Mouse (Mus musculus) lung, embryonic 16.5 days (tissue): ENCODE measurements around the gene Traf3. TPM values are rescaled to one million over a fixed set of nuclear protein-coding genes. Genes with fewer than 3 reads are reported as not detected.

Experiments used
- ATAC-seq: fragments of 200-750 bp; cut with Nextera tagmentation; 2 replicates; pipeline ENCODE4 v1.8.0; 2017; ENCODE audit warnings: low read depth, mild to moderate bottlenecking, moderate library complexity
- H3K27ac ChIP-seq: fragments of 300-500 bp; sonication (generic); 2 replicates; pipeline ENCODE4 v1.5.1; 2014; ENCODE audit warnings: mild to moderate bottlenecking, control low read depth, low read length
- H3K27me3 ChIP-seq: fragments of 300-500 bp; sonication (generic); 2 replicates; pipeline ENCODE4 v1.6.1; 2014; ENCODE audit warnings: low read depth, low read length, mixed read lengths; ENCODE audit not compliant: control insufficient read depth, insufficient read depth
- H3K36me3 ChIP-seq: fragments of 300-500 bp; sonication (generic); 2 replicates; pipeline ENCODE4 v1.6.1; 2014; ENCODE audit warnings: low read length; ENCODE audit not compliant: control insufficient read depth, insufficient read depth
- H3K4me1 ChIP-seq: fragments of 300-500 bp; sonication (generic); replicated peaks from 2 replicates; pipeline ENCODE4 v1.6.1; 2014; ENCODE audit warnings: low read length, mixed read lengths; ENCODE audit not compliant: control insufficient read depth, insufficient read depth
- H3K4me2 ChIP-seq: fragments of 300-500 bp; sonication (generic); 2 replicates; pipeline ENCODE4 v1.6.1; 2014; ENCODE audit warnings: low read depth, low read length, control low read depth
- H3K4me3 ChIP-seq: fragments of 300-500 bp; sonication (generic); 2 replicates; pipeline ENCODE4 v1.5.1; 2014; ENCODE audit warnings: mild to moderate bottlenecking, low read length, control low read depth
- H3K9ac ChIP-seq: fragments of 300-500 bp; sonication (generic); 2 replicates; pipeline ENCODE4 v1.6.1; 2014; ENCODE audit warnings: low read length, control low read depth
- H3K9me3 ChIP-seq: fragments of 300-500 bp; sonication (generic); 2 replicates; pipeline ENCODE4 v1.6.1; 2016; ENCODE audit warnings: low read length; ENCODE audit not compliant: control insufficient read depth
- WGBS: fragments of 180-500 bp; shearing (Covaris S2); extraction: QIAGEN DNeasy Blood & Tissue Kit; methylation state at CpG from one replicate; pipeline ENCODE4 v1.1.7; 2014; 5-methylcytosine and 5-hydroxymethylcytosine counted together
- polyA plus RNA-seq: library from polyadenylated mRNA; unstranded; fragments of >200 nt; fragmentation: Nextera tagmentation; extraction: Ambion mirVana; gene quantifications from 2 replicates; pipeline ENCODE4 v1.2.1, GENCODE M21; 2015

The Traf3 gene
- polyA plus RNA-seq, 1 experiment from 2014 or later = 7.7 TPM

GRCm38 (mm10) chr12:111162312-111163061, 3.7 kb upstream of the Traf3 start:
- peak; percentile 31 for ATAC-seq
- WGBS = 8% methylated on average over 16 of the region's 16 CpGs
- peak overlapping the region; percentile 62 for H3K9ac ChIP-seq

DNA sequence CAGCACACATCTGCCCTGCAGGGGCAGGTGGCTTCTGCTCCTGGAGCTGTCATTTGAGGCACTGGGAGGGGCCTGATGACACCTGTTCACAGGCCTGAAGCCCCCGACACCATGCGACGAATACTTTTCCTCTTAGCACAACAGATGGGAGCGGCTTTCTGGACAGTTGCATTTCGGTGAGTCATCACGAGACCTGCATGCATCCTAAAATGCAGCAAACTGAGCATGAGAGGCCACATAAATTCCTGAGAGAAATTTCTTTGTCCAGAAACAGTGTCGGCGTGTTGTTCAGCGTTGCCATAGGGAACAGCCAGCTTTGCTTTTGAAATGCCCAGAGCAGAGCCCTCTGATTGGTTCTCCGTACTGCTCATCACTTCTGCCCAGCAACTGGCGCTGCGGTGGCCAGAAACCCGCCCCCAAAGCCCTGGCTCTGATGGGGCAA, 1.8 kb upstream of the Traf3 start:
- 6% methylated on average over 13 of the region's 13 CpGs for WGBS
- peak overlapping the region; percentile 61 for H3K4me2 ChIP-seq
- H3K9me3 ChIP-seq = no peaks in the 10 kb centered on the region
- no peaks in the 10 kb centered on the region for H3K36me3 ChIP-seq
- H3K27ac ChIP-seq = peak overlapping the region; percentile 4
- ATAC-seq = peak; percentile 77
- H3K4me1 ChIP-seq = peaks cover 30% of the 10 kb centered on the region
- H3K27me3 ChIP-seq = no peaks in the 10 kb centered on the region
- peak overlapping the region; percentile 35 for H3K4me3 ChIP-seq
- peak overlapping the region; percentile 32 for H3K9ac ChIP-seq

More at GRCm38 (mm10) chr12:111162312-111163061, 3.7 kb upstream of the Traf3 start:
- Histone ChIP-seq H3K27me3 (no peaks in the 10 kb centered on the region), H3K36me3 (no peaks in the 10 kb centered on the region), H3K27ac (no peak overlapping the region; the same call in 1 of the 2 replicates), H3K4me3 (peak overlapping the region; percentile 36), H3K9me3 (no peaks in the 10 kb centered on the region), H3K4me2 (peak overlapping the region; percentile 62), H3K4me1 (peaks cover 25% of the 10 kb centered on the region)

- WGBS = 61% methylated on average over 10 of the region's 10 CpGs
- peak; percentile 12; the same call in 1 of the 2 replicates for ATAC-seq
- Histone ChIP-seq H3K27me3 (no peaks in the 10 kb centered on the region), H3K36me3 (no peaks in the 10 kb centered on the region), H3K27ac (peak overlapping the region; percentile 86), H3K9me3 (no peaks in the 10 kb centered on the region), H3K4me2 (peak overlapping the region; percentile 85; the same call in 1 of the 2 replicates), H3K4me1 (peaks cover 22% of the 10 kb centered on the region), H3K9ac (no peak overlapping the region), H3K4me3 (peak overlapping the region; percentile 85)
Measured at GRCm38 (mm10) chr12:111165146-111165812, 891 bp upstream of the Traf3 start.

DNA sequence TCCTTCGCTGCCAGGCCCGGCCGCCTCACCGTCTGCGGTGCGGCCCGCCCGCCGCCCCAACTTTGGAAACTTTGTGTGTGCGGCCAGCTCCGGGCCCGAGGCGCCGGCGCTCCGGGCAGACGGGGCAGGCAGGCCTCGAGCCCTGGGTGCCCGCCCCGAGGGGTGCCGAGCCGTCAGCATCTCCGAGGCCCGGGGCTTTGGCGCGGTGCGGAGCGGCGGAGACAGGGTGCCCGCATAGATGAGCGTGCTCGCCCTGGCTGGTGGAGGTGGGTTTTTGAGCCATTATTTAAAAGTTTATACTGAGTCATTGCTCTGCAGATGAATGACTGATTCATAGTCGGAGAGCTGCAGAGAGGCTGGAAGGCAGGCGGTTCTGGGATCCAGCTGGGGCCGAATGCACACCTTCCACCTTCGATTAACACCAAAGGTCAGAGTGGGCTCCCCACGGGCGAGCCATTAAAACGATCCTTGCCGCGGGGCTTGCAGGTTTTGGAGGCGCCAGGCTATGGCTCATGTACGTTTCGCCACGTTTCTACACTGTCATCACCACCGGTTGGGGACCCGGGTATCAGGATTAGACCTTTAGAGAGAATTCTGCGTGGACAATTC, 615 bp downstream of the Traf3 start:
- peak overlapping the region; percentile 86 for H3K27ac ChIP-seq
- H3K9ac ChIP-seq = peak overlapping the region; percentile 84
- no peaks in the 10 kb centered on the region for H3K9me3 ChIP-seq
- WGBS = under 1% methylated on average over 48 of the region's 48 CpGs
- peak overlapping the region; percentile 85 for H3K4me2 ChIP-seq
- peaks cover 22% of the 10 kb centered on the region for H3K4me1 ChIP-seq
- peak overlapping the region; percentile 85 for H3K4me3 ChIP-seq
- H3K36me3 ChIP-seq = no peaks in the 10 kb centered on the region
- H3K27me3 ChIP-seq = no peaks in the 10 kb centered on the region
- ATAC-seq = peak; percentile 39

DNA sequence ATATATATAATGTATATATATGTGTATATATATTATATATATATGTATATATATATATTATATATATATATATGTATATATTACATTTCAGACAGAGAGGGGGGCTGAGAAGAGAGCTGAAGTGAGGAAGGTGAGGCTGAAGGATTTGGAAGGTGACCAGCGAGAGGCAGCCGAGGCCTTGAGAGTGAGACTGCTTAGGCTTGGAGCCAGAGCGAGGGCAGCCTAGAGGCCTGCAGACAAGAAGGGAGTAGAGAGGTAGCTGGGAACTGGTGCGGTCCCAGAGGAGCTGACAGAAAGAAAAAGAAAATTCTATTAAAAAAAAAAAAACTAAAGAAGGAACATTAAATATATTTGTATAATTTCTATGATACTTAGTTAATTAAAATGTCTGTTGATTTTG, 2.7 kb downstream of the Traf3 start:
- Histone ChIP-seq H3K9ac (no peak overlapping the region), H3K9me3 (no peaks in the 10 kb centered on the region), H3K36me3 (no peaks in the 10 kb centered on the region), H3K4me2 (no peak overlapping the region), H3K4me1 (peaks cover 9% of the 10 kb centered on the region), H3K4me3 (no peak overlapping the region), H3K27ac (no peak overlapping the region), H3K27me3 (no peaks in the 10 kb centered on the region)
- WGBS = 72% methylated on average over 4 of the region's 4 CpGs
- ATAC-seq = no peak

DNA sequence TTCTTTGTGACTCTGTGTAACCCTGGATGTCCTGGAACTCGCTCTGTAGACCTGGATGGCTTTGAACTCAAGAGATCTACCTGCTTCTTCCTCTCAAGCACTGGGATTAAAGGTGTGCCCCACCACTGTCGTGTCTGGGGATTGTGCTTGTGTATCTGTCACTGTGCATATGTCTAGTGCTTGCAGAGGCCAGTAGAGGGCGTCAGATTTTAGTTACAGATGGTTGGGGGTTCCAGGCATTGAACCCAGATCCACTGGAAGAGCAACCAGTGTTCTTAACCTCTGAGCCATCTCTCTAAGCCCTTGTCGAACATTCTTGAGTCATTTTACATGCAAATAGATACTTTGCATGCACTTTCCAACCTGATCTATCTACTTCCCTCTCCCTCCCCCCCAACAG, 12.6 kb downstream of the Traf3 start:
- peaks cover 3% of the 10 kb centered on the region; the same call in 1 of the 2 replicates for H3K36me3 ChIP-seq
- ATAC-seq = no peak
- 74% methylated on average over 4 of the region's 4 CpGs for WGBS

DNA sequence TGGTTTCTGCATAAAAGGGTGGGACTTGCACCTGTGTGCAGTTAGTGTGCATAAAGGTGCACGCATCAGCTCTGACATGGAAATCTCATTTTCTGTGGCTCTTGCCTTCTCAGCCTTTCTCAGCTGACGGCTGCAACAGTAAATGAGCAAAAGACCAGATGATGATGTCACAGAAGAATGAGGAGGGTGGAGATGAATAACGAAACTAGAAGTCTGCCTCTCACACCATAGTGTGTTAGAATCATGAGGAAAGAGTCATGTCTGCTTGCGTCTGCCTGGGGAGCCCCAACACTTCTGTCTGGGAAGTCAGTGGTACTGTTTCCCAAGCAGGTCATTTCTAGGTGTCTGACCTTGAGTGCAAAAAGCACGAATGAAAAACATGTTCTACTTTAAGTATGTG, 15.7 kb downstream of the Traf3 start:
- Histone ChIP-seq H3K36me3 (no peaks in the 10 kb centered on the region), H3K27me3 (no peaks in the 10 kb centered on the region), H3K4me2 (no peak overlapping the region), H3K4me3 (no peak overlapping the region), H3K27ac (no peak overlapping the region), H3K4me1 (no peaks in the 10 kb centered on the region), H3K9ac (no peak overlapping the region), H3K9me3 (no peaks in the 10 kb centered on the region)
- ATAC-seq = no peak
- WGBS = 79% methylated on average over 5 of the region's 5 CpGs

More for the DNA sequence above, 12.6 kb downstream of the Traf3 start:
- Histone ChIP-seq H3K27me3 (no peaks in the 10 kb centered on the region), H3K4me2 (no peak overlapping the region), H3K9me3 (no peaks in the 10 kb centered on the region), H3K4me1 (no peaks in the 10 kb centered on the region), H3K9ac (no peak overlapping the region), H3K4me3 (no peak overlapping the region), H3K27ac (no peak overlapping the region)

DNA sequence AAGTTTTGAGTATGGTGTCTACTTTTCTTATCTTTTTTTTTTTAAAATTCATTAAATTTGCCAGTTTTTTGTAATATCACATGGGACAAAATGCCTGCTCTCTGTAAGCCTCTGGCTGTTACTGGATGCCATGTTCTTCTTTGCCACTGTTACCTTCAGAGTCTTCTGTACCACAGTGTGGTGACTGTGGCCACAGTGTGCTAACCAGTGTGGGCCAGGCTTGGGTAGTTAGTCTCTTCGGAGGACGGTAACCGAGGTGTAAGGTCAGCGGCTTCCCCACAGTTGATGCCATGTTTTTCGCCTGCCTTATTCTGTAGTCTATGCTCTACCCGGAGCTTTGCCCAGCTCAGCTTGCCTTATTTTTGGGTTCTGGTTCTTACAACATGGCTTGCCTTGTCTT, 16.2 kb downstream of the Traf3 start:
- no peaks in the 10 kb centered on the region for H3K36me3 ChIP-seq
- no peaks in the 10 kb centered on the region for H3K9me3 ChIP-seq
- no peak overlapping the region for H3K4me2 ChIP-seq
- no peaks in the 10 kb centered on the region for H3K4me1 ChIP-seq
- no peak for ATAC-seq
- H3K4me3 ChIP-seq = no peak overlapping the region
- no peaks in the 10 kb centered on the region for H3K27me3 ChIP-seq
- 93% methylated on average over 6 of the region's 6 CpGs for WGBS
- H3K27ac ChIP-seq = no peak overlapping the region
- H3K9ac ChIP-seq = no peak overlapping the region

GRCm38 (mm10) chr12:111184476-111184875, 18.3 kb downstream of the Traf3 start, which contains the start of gene 4930595D18Rik:
TSS of gene 4930595D18Rik (minus strand) at chr12:111184491.
- H3K4me2 ChIP-seq = no peak within 1 kb of the TSS
- 62% methylated on average over 5 of the region's 5 CpGs for WGBS
- no peak within 1 kb of the TSS for H3K4me3 ChIP-seq
- no peak within 1 kb of the TSS for H3K27ac ChIP-seq
- H3K36me3 ChIP-seq = no peaks in the 10 kb centered on the region
- H3K27me3 ChIP-seq = no peaks in the 10 kb centered on the region
- H3K4me1 ChIP-seq = no peaks in the 10 kb centered on the region
- no peaks in the 10 kb centered on the region for H3K9me3 ChIP-seq
- no peak within 1 kb of the TSS for H3K9ac ChIP-seq
- ATAC-seq = no peak
